Mouse (Mus musculus): ENCODE data around the gene Cwh43. TPM values are rescaled to one million over a fixed set of nuclear protein-coding genes. Genes with fewer than 3 reads are reported as not detected.

Cwh43 gene
- total RNA-seq, 2 experiments from 2014 or later: 3.5 to 4.2 TPM

Other genes starting within 250 kb of the Cwh43 start
- gene Fryl, start 149.5 kb upstream of the Cwh43 start, total RNA-seq (2021): 10 to 100 TPM; 69.6 to 81.4 TPM
- 100 to 1,000 TPM; 265 to 277 TPM for gene Ociad1, start 113.3 kb upstream of the Cwh43 start, total RNA-seq (2021)
- 10 to 100 TPM; 26.0 to 30.7 TPM for gene Ociad2, start 65.0 kb upstream of the Cwh43 start, total RNA-seq (2021)
- 10 to 100 TPM; 68.2 to 72.1 TPM for gene Dcun1d4, start 74.9 kb downstream of the Cwh43 start, total RNA-seq (2021)
- gene Lrrc66, start 226.5 kb downstream of the Cwh43 start, total RNA-seq (2021): under 1 TPM in 1 of 2 experiments, not detected in 1; 0.12 TPM
- gene Sgcb, start 241.7 kb downstream of the Cwh43 start, total RNA-seq (2021): 10 to 100 TPM; 44.5 to 44.6 TPM
- gene Spata18, start 245.3 kb downstream of the Cwh43 start, total RNA-seq (2021): 1 to 10 TPM; 1.3 to 1.7 TPM